Mouse (Mus musculus): ENCODE data around the gene Gm3043.
"Not testable (repeated sequence)": the region's sequence is repeated elsewhere in the genome, so short reads cannot be mapped to it uniquely, and the experiment has no call there.

Gm3043 gene

DNA sequence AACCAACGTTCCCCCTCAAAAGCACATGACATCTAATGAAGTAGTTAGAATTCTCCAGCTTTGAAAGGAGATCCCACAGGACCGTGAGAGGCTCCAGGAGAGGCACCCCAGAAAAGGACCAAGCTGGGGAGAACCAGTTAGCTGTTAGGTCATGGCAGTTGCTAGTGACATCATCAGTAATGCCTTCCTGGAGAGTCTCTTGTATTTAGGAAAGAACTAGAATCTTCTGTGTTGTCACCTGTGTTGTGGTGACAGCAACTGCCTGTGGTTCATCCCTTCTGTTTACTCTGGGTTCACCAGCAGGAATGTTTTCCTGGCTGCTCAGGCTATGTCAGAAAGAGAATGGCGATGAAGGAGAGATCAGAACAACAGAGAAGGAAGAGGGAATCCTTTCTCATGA, at the start of gene Gm3043:
Gene Gm3043, plus strand, starts transcription at position 301 of the 400 bp plus-strand sequence.
- DNase-seq (ENCODE audit: low spot score) = not testable (repeated sequence)

DNA sequence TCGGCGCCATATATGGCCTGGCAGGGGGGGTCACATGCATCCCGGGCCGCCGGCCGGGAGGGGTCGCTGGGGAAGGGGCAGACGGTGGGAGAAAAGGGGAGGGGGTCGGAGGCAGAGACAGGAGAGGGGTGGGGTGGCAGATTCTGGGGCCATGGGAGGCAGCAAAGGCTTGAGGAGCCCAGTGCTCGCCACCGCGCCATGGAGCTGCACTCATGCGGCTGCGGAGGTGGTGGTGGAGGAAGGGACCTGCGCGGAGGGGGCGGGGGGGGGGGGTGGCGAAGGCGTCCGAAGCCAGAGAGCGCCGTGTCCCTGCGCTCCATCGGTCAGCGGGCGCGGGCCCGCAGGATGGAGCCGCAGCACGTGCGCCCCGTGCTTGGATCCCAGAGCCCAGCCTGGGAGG, 36.9 kb upstream of the Gm3043 start, which contains the start of gene Gm3020:
Gene Gm3020, plus strand, starts transcription at position 301 of the 400 bp plus-strand sequence.
- DNase-seq (ENCODE audit: low spot score) = not testable (repeated sequence)

Measured in urinary bladder, postnatal 14 days (tissue).